Mouse (Mus musculus) hindbrain, embryonic 12.5 days (tissue): ENCODE data around the gene Anks1b. TPM values are rescaled to one million over a fixed set of nuclear protein-coding genes. Genes with fewer than 3 reads are reported as not detected.

Experiments used
- ATAC-seq: fragments of 200-750 bp; cut with Nextera tagmentation; 2 replicates; pipeline ENCODE4 v1.8.0; 2017; ENCODE audit warnings: moderate TSS enrichment; ENCODE audit not compliant: low FRiP score
- H3K27ac ChIP-seq: fragments of 300-500 bp; sonication (generic); 2 replicates; pipeline ENCODE4 v1.5.1; 2016; ENCODE audit warnings: mild to moderate bottlenecking
- H3K27me3 ChIP-seq: fragments of 300-500 bp; sonication (generic); 2 replicates; pipeline ENCODE4 v1.6.1; 2016; ENCODE audit warnings: mild to moderate bottlenecking
- H3K36me3 ChIP-seq: fragments of 300-500 bp; sonication (generic); 2 replicates; pipeline ENCODE4 v1.6.1; 2016; ENCODE audit warnings: mild to moderate bottlenecking
- H3K4me1 ChIP-seq: fragments of 300-500 bp; sonication (generic); 2 replicates; pipeline ENCODE4 v1.6.1; 2016
- H3K4me2 ChIP-seq: fragments of 300-500 bp; sonication (generic); replicated peaks from 2 replicates; pipeline ENCODE4 v1.6.1; 2016; ENCODE audit warnings: mild to moderate bottlenecking
- H3K4me3 ChIP-seq: fragments of 300-500 bp; sonication (generic); 2 replicates; pipeline ENCODE4 v1.5.1; 2016; ENCODE audit warnings: mild to moderate bottlenecking
- H3K9ac ChIP-seq: fragments of 300-500 bp; sonication (generic); 2 replicates; pipeline ENCODE4 v1.6.1; 2016; ENCODE audit warnings: mild to moderate bottlenecking, moderate library complexity
- H3K9me3 ChIP-seq: fragments of 300-500 bp; sonication (generic); replicated peaks from 2 replicates; pipeline ENCODE4 v1.6.1; 2016; ENCODE audit warnings: mild to moderate bottlenecking
- WGBS: fragments of 180-500 bp; shearing (Covaris S2); methylation state at CpG from one replicate; pipeline ENCODE4 v1.1.7; 2016; 5-methylcytosine and 5-hydroxymethylcytosine counted together
- polyA plus RNA-seq: library from polyadenylated mRNA; unstranded; fragments of >200 nt; fragmentation: Nextera tagmentation; extraction: Ambion mirVana; gene quantifications from 2 replicates; pipeline ENCODE4 v1.2.1, GENCODE M21; 2016

Anks1b gene
- polyA plus RNA-seq, 1 experiment from 2014 or later: 26.1 TPM

GRCm38 (mm10) chr10:89872501-89873145 lies 686 bp upstream of the Anks1b start:
- WGBS: under 1% methylated on average over 24 of the region's 56 CpGs
- Histone ChIP-seq H3K36me3 (no peaks in the 10 kb centered on the region), H3K4me2 (peak overlapping the region; percentile 81)

GRCm38 (mm10) chr10:89874036-89874435 lies 727 bp downstream of the Anks1b start:
- 7% methylated on average over 8 of the region's 8 CpGs for WGBS
- Histone ChIP-seq H3K27ac (no peak overlapping the region), H3K9me3 (no peaks in the 10 kb centered on the region)

More at GRCm38 (mm10) chr10:89872501-89873145, 686 bp upstream of the Anks1b start:
- H3K9ac ChIP-seq: peak overlapping the region; percentile 81
- H3K4me1 ChIP-seq: 0 out of 2 replicates have a peak, but pooled peaks cover 2% of the 10 kb centered on the region
- H3K4me3 ChIP-seq: peak overlapping the region; percentile 77
- H3K27me3 ChIP-seq: no peaks in the 10 kb centered on the region
- no peaks in the 10 kb centered on the region for H3K9me3 ChIP-seq
- peak overlapping the region; percentile 94 for H3K27ac ChIP-seq
- ATAC-seq: peak; percentile 93

GRCm38 (mm10) chr10:89883561-89883960 lies 10.3 kb downstream of the Anks1b start:
- no peak for ATAC-seq
- no peak overlapping the region for H3K27ac ChIP-seq
- H3K4me3 ChIP-seq: no peak overlapping the region
- H3K36me3 ChIP-seq: no peaks in the 10 kb centered on the region
- no peak overlapping the region for H3K4me2 ChIP-seq
- no peak overlapping the region for H3K9ac ChIP-seq
- no peaks in the 10 kb centered on the region for H3K4me1 ChIP-seq
- no peaks in the 10 kb centered on the region for H3K9me3 ChIP-seq
- WGBS: 77% methylated on average over 8 of the region's 8 CpGs
- no peaks in the 10 kb centered on the region for H3K27me3 ChIP-seq

More at GRCm38 (mm10) chr10:89874036-89874435, 727 bp downstream of the Anks1b start:
- Histone ChIP-seq H3K27me3 (no peaks in the 10 kb centered on the region), H3K4me1 (0 out of 2 replicates have a peak, but pooled peaks cover 2% of the 10 kb centered on the region), H3K9ac (peak overlapping the region; percentile 81), H3K4me3 (peak overlapping the region; percentile 77), H3K36me3 (no peaks in the 10 kb centered on the region), H3K4me2 (peak overlapping the region; percentile 81)
- ATAC-seq: no peak

- WGBS: 71% methylated on average over 7 of the region's 7 CpGs
- ATAC-seq: no peak
- Histone ChIP-seq H3K9ac (no peak overlapping the region), H3K36me3 (no peaks in the 10 kb centered on the region), H3K4me3 (no peak overlapping the region), H3K4me1 (no peaks in the 10 kb centered on the region), H3K4me2 (no peak overlapping the region), H3K27ac (no peak overlapping the region), H3K27me3 (no peaks in the 10 kb centered on the region), H3K9me3 (no peaks in the 10 kb centered on the region)
These were observed 29.5 kb downstream of the Anks1b start for GRCm38 (mm10) chr10:89902720-89903337.

- no peaks in the 10 kb centered on the region for H3K9me3 ChIP-seq
- H3K4me3 ChIP-seq: no peak overlapping the region
- H3K27ac ChIP-seq: no peak overlapping the region
- H3K4me1 ChIP-seq: no peaks in the 10 kb centered on the region
- 86% methylated on average over 4 of the region's 4 CpGs for WGBS
- H3K36me3 ChIP-seq: no peaks in the 10 kb centered on the region
- ATAC-seq: no peak
- H3K27me3 ChIP-seq: no peaks in the 10 kb centered on the region
- no peak overlapping the region for H3K9ac ChIP-seq
- H3K4me2 ChIP-seq: no peak overlapping the region
These were observed 38.6 kb downstream of the Anks1b start for GRCm38 (mm10) chr10:89911889-89912288.

GRCm38 (mm10) chr10:89913174-89913573 lies 39.9 kb downstream of the Anks1b start:
- Histone ChIP-seq H3K36me3 (no peaks in the 10 kb centered on the region), H3K4me1 (no peaks in the 10 kb centered on the region), H3K27ac (no peak overlapping the region), H3K27me3 (no peaks in the 10 kb centered on the region), H3K9ac (no peak overlapping the region), H3K4me3 (no peak overlapping the region), H3K4me2 (no peak overlapping the region), H3K9me3 (no peaks in the 10 kb centered on the region)
- ATAC-seq: no peak

GRCm38 (mm10) chr10:89917141-89917540 lies 43.8 kb downstream of the Anks1b start:
- Histone ChIP-seq H3K9me3 (no peaks in the 10 kb centered on the region), H3K4me1 (no peaks in the 10 kb centered on the region), H3K9ac (no peak overlapping the region), H3K4me2 (no peak overlapping the region), H3K36me3 (no peaks in the 10 kb centered on the region), H3K4me3 (no peak overlapping the region), H3K27ac (no peak overlapping the region), H3K27me3 (no peaks in the 10 kb centered on the region)
- ATAC-seq: no peak
- WGBS: 79% methylated on average over 1 of the region's 1 CpGs

GRCm38 (mm10) chr10:89921965-89922364 lies 48.7 kb downstream of the Anks1b start:
- no peak overlapping the region for H3K9ac ChIP-seq
- no peaks in the 10 kb centered on the region for H3K4me1 ChIP-seq
- H3K36me3 ChIP-seq: no peaks in the 10 kb centered on the region
- no peak overlapping the region for H3K4me3 ChIP-seq
- no peak overlapping the region for H3K27ac ChIP-seq
- ATAC-seq: no peak
- 89% methylated on average over 4 of the region's 4 CpGs for WGBS
- no peaks in the 10 kb centered on the region for H3K27me3 ChIP-seq
- H3K9me3 ChIP-seq: peaks cover 12% of the 10 kb centered on the region
- no peak overlapping the region for H3K4me2 ChIP-seq

GRCm38 (mm10) chr10:89942180-89942579 lies 68.9 kb downstream of the Anks1b start:
- H3K9ac ChIP-seq: no peak overlapping the region
- no peak overlapping the region for H3K27ac ChIP-seq
- ATAC-seq: no peak
- H3K27me3 ChIP-seq: no peaks in the 10 kb centered on the region
- no peaks in the 10 kb centered on the region for H3K9me3 ChIP-seq
- no peaks in the 10 kb centered on the region for H3K36me3 ChIP-seq
- no peak overlapping the region for H3K4me2 ChIP-seq
- WGBS: 72% methylated on average over 4 of the region's 4 CpGs
- H3K4me1 ChIP-seq: no peaks in the 10 kb centered on the region
- no peak overlapping the region for H3K4me3 ChIP-seq

- H3K27me3 ChIP-seq: no peaks in the 10 kb centered on the region
- H3K9ac ChIP-seq: no peak overlapping the region
- H3K36me3 ChIP-seq: no peaks in the 10 kb centered on the region
- H3K4me1 ChIP-seq: no peaks in the 10 kb centered on the region
- no peak overlapping the region for H3K27ac ChIP-seq
- no peaks in the 10 kb centered on the region for H3K9me3 ChIP-seq
- H3K4me2 ChIP-seq: no peak overlapping the region
- ATAC-seq: no peak
- H3K4me3 ChIP-seq: no peak overlapping the region
- 90% methylated on average over 1 of the region's 1 CpGs for WGBS
These were observed 73.5 kb downstream of the Anks1b start for GRCm38 (mm10) chr10:89946636-89947349.

- no peak overlapping the region for H3K27ac ChIP-seq
- no peaks in the 10 kb centered on the region for H3K4me1 ChIP-seq
- H3K4me2 ChIP-seq: no peak overlapping the region
- no peaks in the 10 kb centered on the region for H3K36me3 ChIP-seq
- H3K9ac ChIP-seq: no peak overlapping the region
- no peaks in the 10 kb centered on the region for H3K9me3 ChIP-seq
- H3K27me3 ChIP-seq: no peaks in the 10 kb centered on the region
- WGBS: 85% methylated on average over 4 of the region's 4 CpGs
- no peak overlapping the region for H3K4me3 ChIP-seq
- ATAC-seq: no peak
These were observed 101.1 kb downstream of the Anks1b start for GRCm38 (mm10) chr10:89974361-89974760.

GRCm38 (mm10) chr10:89975431-89975841 lies 102.1 kb downstream of the Anks1b start:
- peak; percentile 61; the same call in 1 of the 2 replicates for ATAC-seq
- no peak overlapping the region for H3K27ac ChIP-seq
- WGBS: 67% methylated on average over 3 of the region's 3 CpGs
- no peak overlapping the region for H3K4me2 ChIP-seq
- H3K36me3 ChIP-seq: no peaks in the 10 kb centered on the region
- no peaks in the 10 kb centered on the region for H3K27me3 ChIP-seq
- no peak overlapping the region for H3K4me3 ChIP-seq
- no peak overlapping the region for H3K9ac ChIP-seq
- H3K4me1 ChIP-seq: no peaks in the 10 kb centered on the region
- no peaks in the 10 kb centered on the region for H3K9me3 ChIP-seq
